Mouse (Mus musculus) myocyte (in vitro differentiated cells): ENCODE measurements around the gene Dnah14. TPM values are rescaled to one million over a fixed set of nuclear protein-coding genes. Genes with fewer than 3 reads are reported as not detected.

ENCODE experiments used
- H3K27me3 ChIP-seq: one replicate; pipeline ENCODE4 v1.6.1; 2011; ENCODE audit not compliant: control insufficient read depth, insufficient read depth, insufficient read length
- H3K36me3 ChIP-seq: one replicate; pipeline ENCODE4 v1.6.1; 2011; ENCODE audit not compliant: control insufficient read depth, insufficient read depth
- H3K4me2 ChIP-seq: one replicate; pipeline ENCODE4 v1.6.1; 2011; ENCODE audit warnings: low read depth, control low read depth
- H3K4me3 ChIP-seq: one replicate; pipeline ENCODE4 v1.5.1; 2011; ENCODE audit warnings: mild to moderate bottlenecking, control low read depth, moderate library complexity
- H3K79me2 ChIP-seq: one replicate; pipeline ENCODE4 v1.6.1; 2011; ENCODE audit not compliant: control insufficient read depth, insufficient read depth
- H3ac ChIP-seq: one replicate; pipeline ENCODE4 v1.6.1; 2011; ENCODE audit not compliant: control insufficient read depth, insufficient read length
- CEBPB ChIP-seq: IDR thresholded peaks from 2 replicates; pipeline ENCODE4 v1.6.1; 2011; ENCODE audit warnings: mild to moderate bottlenecking, moderate library complexity; ENCODE audit not compliant: poor library complexity, insufficient read depth, severe bottlenecking
- E2F4 ChIP-seq: IDR thresholded peaks from one replicate; pipeline ENCODE4 v1.6.1; 2011; ENCODE audit warnings: mild to moderate bottlenecking, control low read depth, moderate library complexity; ENCODE audit not compliant: insufficient read depth
- MAX ChIP-seq: IDR thresholded peaks from one replicate; pipeline ENCODE4 v1.6.1; 2011; ENCODE audit warnings: low read depth, mild to moderate bottlenecking, control low read depth
- MYOD1 ChIP-seq, 3 experiments: IDR thresholded peaks; one replicate each; pipeline ENCODE4 v1.6.1; 2011; ENCODE audit warnings: control low read depth in 2 of 3, low read depth in 2 of 3, mild to moderate bottlenecking in 2 of 3, moderate library complexity in 1 of 3; ENCODE audit not compliant: insufficient read length in 2 of 3, control insufficient read depth in 1 of 3
- MYOG ChIP-seq, 3 experiments: IDR thresholded peaks; one replicate each; pipeline ENCODE4 v1.6.1; 2011; ENCODE audit warnings: control low read depth in 2 of 3, low read depth in 2 of 3, mild to moderate bottlenecking in 2 of 3; ENCODE audit not compliant: insufficient read length in 2 of 3, control insufficient read depth in 1 of 3, insufficient read depth in 1 of 3
- POLR2A ChIP-seq: IDR thresholded peaks from one replicate; pipeline ENCODE4 v1.6.1; 2011; ENCODE audit warnings: low read depth, mild to moderate bottlenecking, control low read depth, moderate library complexity; ENCODE audit not compliant: insufficient read length
- POLR2AphosphoS2 ChIP-seq: IDR thresholded peaks from one replicate; pipeline ENCODE4 v1.6.1; 2011; ENCODE audit warnings: low read depth, control low read depth; ENCODE audit not compliant: insufficient read length
- REST ChIP-seq: IDR thresholded peaks from one replicate; pipeline ENCODE4 v1.6.1; 2011; ENCODE audit warnings: mild to moderate bottlenecking, control low read depth, moderate library complexity; ENCODE audit not compliant: insufficient read depth, insufficient read length
- SRF ChIP-seq: IDR thresholded peaks from one replicate; pipeline ENCODE4 v1.6.1; 2011; ENCODE audit warnings: low read depth; ENCODE audit not compliant: control insufficient read depth, insufficient read length
- TCF12 ChIP-seq: IDR thresholded peaks from one replicate; pipeline ENCODE4 v1.6.1; 2011; ENCODE audit warnings: mild to moderate bottlenecking, control low read depth; ENCODE audit not compliant: poor library complexity, insufficient read depth, severe bottlenecking
- TCF3 ChIP-seq: IDR thresholded peaks from one replicate; pipeline ENCODE4 v1.6.1; 2011; ENCODE audit warnings: low read depth, control low read depth; ENCODE audit not compliant: insufficient read length
- USF1 ChIP-seq: IDR thresholded peaks from one replicate; pipeline ENCODE4 v1.6.1; 2011; ENCODE audit warnings: low read depth, mild to moderate bottlenecking, control low read depth, moderate library complexity
- polyA plus RNA-seq: library from polyadenylated mRNA; unstranded; fragments of >200 nt; fragmentation: generic; extraction: Trizol; gene quantifications from one replicate; pipeline ENCODE4 v1.2.1, GENCODE M21; 2012; ENCODE audit warnings: missing spikeins

Dnah14 gene
- polyA plus RNA-seq, 1 experiment: 0.29 TPM

- Histone ChIP-seq H3K4me3 (no peak overlapping the region), H3K4me2 (no peak overlapping the region), H3ac (no peak overlapping the region), H3K27me3 (no peaks in the 10 kb centered on the region), H3K36me3 (no peaks in the 10 kb centered on the region), H3K79me2 (no peaks in the 10 kb centered on the region)
- no peak for TF ChIP-seq POLR2A
These were observed 32.5 kb upstream of the Dnah14 start for GRCm38 (mm10) chr1:181543711-181544383.

- H3K4me2 ChIP-seq: peak overlapping the region; percentile 38
- H3K4me3 ChIP-seq: no peak overlapping the region
- TF ChIP-seq TCF12 (no peak), POLR2AphosphoS2 (no peak), REST (no peak), MYOD1 (IDR thresholded peaks at IDR 0.05; ENCODE audit: control insufficient read depth in 1 of 3, insufficient read length in 2 of 3, low read depth in 2 of 3) (no peak), USF1 (no peak), E2F4 (no peak), TCF3 (no peak), POLR2A (no peak), CEBPB (no peak), SRF (no peak)
- H3K27me3 ChIP-seq: no peaks in the 10 kb centered on the region
- no peak overlapping the region for H3ac ChIP-seq
- H3K36me3 ChIP-seq: no peaks in the 10 kb centered on the region
- no peaks in the 10 kb centered on the region for H3K79me2 ChIP-seq
These were observed 31.2 kb upstream of the Dnah14 start for GRCm38 (mm10) chr1:181545044-181545772.

- Histone ChIP-seq H3K4me2 (peak overlapping the region; percentile 40), H3K4me3 (no peak overlapping the region), H3ac (no peak overlapping the region), H3K27me3 (no peaks in the 10 kb centered on the region), H3K79me2 (no peaks in the 10 kb centered on the region), H3K36me3 (no peaks in the 10 kb centered on the region)
- TF ChIP-seq POLR2AphosphoS2: no peak
- TF ChIP-seq TCF3: peak; percentile 51
- no peak for TF ChIP-seq POLR2A
- TF ChIP-seq TCF12: peak; percentile 66
- peak; percentile 75 to 97 (median 90) for TF ChIP-seq MYOG (IDR thresholded peaks at IDR 0.05; ENCODE audit: control insufficient read depth in 1 of 3, insufficient read depth in 1 of 3, insufficient read length in 2 of 3, low read depth in 2 of 3)
- peak; percentile 34 to 97 (median 94) for TF ChIP-seq MYOD1 (IDR thresholded peaks at IDR 0.05; ENCODE audit: control insufficient read depth in 1 of 3, insufficient read length in 2 of 3, low read depth in 2 of 3)
- TF ChIP-seq E2F4: no peak
- TF ChIP-seq CEBPB: no peak
- no peak for TF ChIP-seq REST
- TF ChIP-seq MAX: no peak
- no peak for TF ChIP-seq USF1
- TF ChIP-seq SRF: no peak
These were observed 26.4 kb upstream of the Dnah14 start for GRCm38 (mm10) chr1:181549987-181550386.

GRCm38 (mm10) chr1:181550826-181551225, 25.5 kb upstream of the Dnah14 start:
- H3K4me2 ChIP-seq: peak overlapping the region; percentile 33
- no peak overlapping the region for H3K4me3 ChIP-seq
- no peaks in the 10 kb centered on the region for H3K27me3 ChIP-seq
- TF ChIP-seq POLR2AphosphoS2: no peak
- TF ChIP-seq TCF12: peak; percentile 41
- peak; percentile 54 for TF ChIP-seq TCF3
- TF ChIP-seq POLR2A: no peak
- no peak for TF ChIP-seq REST
- TF ChIP-seq E2F4: no peak
- no peak for TF ChIP-seq USF1
- 0 out of 2 replicates have a peak, but pooled peaks have one; percentile 7 for TF ChIP-seq CEBPB
- peak; percentile 40 to 82 (median 45) for TF ChIP-seq MYOG (IDR thresholded peaks at IDR 0.05; ENCODE audit: control insufficient read depth in 1 of 3, insufficient read depth in 1 of 3, insufficient read length in 2 of 3, low read depth in 2 of 3)
- TF ChIP-seq MYOD1 (IDR thresholded peaks at IDR 0.05; ENCODE audit: control insufficient read depth in 1 of 3, insufficient read length in 2 of 3, low read depth in 2 of 3): peak in 2 of 3 experiments; percentile 53 to 79
- no peak for TF ChIP-seq MAX
- no peaks in the 10 kb centered on the region for H3K36me3 ChIP-seq
- H3ac ChIP-seq: no peak overlapping the region
- H3K79me2 ChIP-seq: no peaks in the 10 kb centered on the region
